In genomic region chr16:48562290-48563080, GRCm38 (mm10) we compare ENCODE assay signal across 14 mouse cellular contexts.
DNase-seq lines count a peak whose midpoint lies in the region; ATAC-seq and TF ChIP-seq lines count a peak whose summit lies in the region.
"Had no signal": no experiment of that assay in that cellular context is flagged by ENCODE, and none has a peak within 500 bp of the region (broad histone marks: within the 10 kb centered on the region; RNA-seq: fewer than 3 reads in every experiment).

No protein-coding gene starts in this region.

- ATAC-seq in midbrain, embryonic 12.5 days (ENCODE audit: low FRiP score, low read depth) = peak; percentile 86

- H3K4me2 ChIP-seq in midbrain, embryonic 12.5 days (replicated peaks) = no peak overlapping the region
- H3K4me2 ChIP-seq: heart, embryonic 12.5 days; limb, embryonic 13.5 days had no signal

- peak overlapping the region; percentile 0; the same call in 1 of the 2 replicates for H3K27ac ChIP-seq in hindbrain, embryonic 10.5 days
- peak overlapping the region; percentile 46 for H3K27ac ChIP-seq in midbrain, embryonic 12.5 days (replicated peaks)
- H3K27ac ChIP-seq in thymus, adult 2 months (ENCODE audit: control insufficient read depth, insufficient read depth, low read length) = no peak overlapping the region
- H3K27ac ChIP-seq: limb, embryonic 13.5 days had no signal

- TF ChIP-seq POLR2A in thymus, adult 2 months (IDR thresholded peaks at IDR 0.05; ENCODE audit: control insufficient read depth, extremely low read depth, insufficient read depth, low read length, poor library complexity) = no peak

- H3K9me3 ChIP-seq in hindbrain, embryonic 10.5 days = no peaks in the 10 kb centered on the region
- H3K9me3 ChIP-seq in midbrain, embryonic 12.5 days = no peaks in the 10 kb centered on the region
- H3K9me3 ChIP-seq: heart, embryonic 12.5 days; limb, embryonic 13.5 days had no signal

- peak; percentile 56 for DNase-seq in ES-CJ7 (ENCODE audit: low read depth, low spot score)
- peak; percentile 75 for DNase-seq in embryo, embryonic 10.5 days (ENCODE audit: low spot score)
- peak; percentile 44 for DNase-seq in hindbrain, embryonic 10.5 days (ENCODE audit: low spot score)
- DNase-seq in thymus, adult 2 months = no peak
- no peak for DNase-seq in lung, postnatal 10 days
- DNase-seq in frontal cortex, postnatal 10 days (ENCODE audit: low spot score in 2 of 2) = no peak
- DNase-seq in heart, postnatal 4 days = no peak
- DNase-seq: cerebellum, postnatal 36 days; gastrocnemius, postnatal 14 days; kidney, postnatal 10 days; lung, adult 18-20 months had no signal

- H3K36me3 ChIP-seq in hindbrain, embryonic 10.5 days = no peaks in the 10 kb centered on the region
- H3K36me3 ChIP-seq in midbrain, embryonic 12.5 days = no peaks in the 10 kb centered on the region
- H3K36me3 ChIP-seq in thymus, adult 2 months (ENCODE audit: control insufficient read depth, insufficient read depth, low read length) = no peaks in the 10 kb centered on the region
- H3K36me3 ChIP-seq: heart, embryonic 12.5 days; limb, embryonic 13.5 days had no signal

- no peak for TF ChIP-seq CTCF in thymus, adult 2 months (IDR thresholded peaks at IDR 0.05; ENCODE audit: borderline replicate concordance, control insufficient read depth, extremely low read depth, insufficient read depth, low read length, poor library complexity)

- peaks cover 17% of the 10 kb centered on the region for H3K4me1 ChIP-seq in hindbrain, embryonic 10.5 days (replicated peaks)
- peaks cover 11% of the 10 kb centered on the region; the same call in 1 of the 2 replicates for H3K4me1 ChIP-seq in midbrain, embryonic 12.5 days
- H3K4me1 ChIP-seq in thymus, adult 2 months (replicated peaks; ENCODE audit: control insufficient read depth, insufficient read depth, low read length) = no peaks in the 10 kb centered on the region
- H3K4me1 ChIP-seq: heart, embryonic 12.5 days; limb, embryonic 13.5 days had no signal

- no peak overlapping the region for H3K9ac ChIP-seq in midbrain, embryonic 12.5 days (replicated peaks)
- H3K9ac ChIP-seq: heart, embryonic 12.5 days; limb, embryonic 13.5 days had no signal

- no peak overlapping the region for H3K4me3 ChIP-seq in hindbrain, embryonic 10.5 days
- no peak overlapping the region for H3K4me3 ChIP-seq in midbrain, embryonic 12.5 days
- no peak overlapping the region for H3K4me3 ChIP-seq in thymus, adult 2 months (ENCODE audit: control insufficient read depth, insufficient read depth, low read length)
- H3K4me3 ChIP-seq: heart, embryonic 12.5 days; limb, embryonic 13.5 days had no signal

- WGBS in hindbrain, embryonic 10.5 days = 20% methylated on average over 11 of the region's 11 CpGs
- WGBS in midbrain, embryonic 12.5 days = 6% methylated on average over 11 of the region's 11 CpGs
- 91% methylated on average over 11 of the region's 11 CpGs for WGBS in thymus, adult 2 months

- H3K27me3 ChIP-seq in hindbrain, embryonic 10.5 days (ENCODE audit: insufficient read depth, poor library complexity, severe bottlenecking) = no peaks in the 10 kb centered on the region
- H3K27me3 ChIP-seq in midbrain, embryonic 12.5 days = peaks cover 16% of the 10 kb centered on the region
- no peaks in the 10 kb centered on the region for H3K27me3 ChIP-seq in thymus, adult 2 months (ENCODE audit: control insufficient read depth, insufficient read depth, low read length)
- H3K27me3 ChIP-seq: heart, embryonic 12.5 days; limb, embryonic 13.5 days had no signal

Comparison
In these comparisons a context has a peak if more than half of its experiments do, and no peak if none do; other contexts are left out.
1. DNase-seq: peak in ES-CJ7 (single experiment), embryo, embryonic 10.5 days (single experiment) and hindbrain, embryonic 10.5 days (single experiment); none in thymus, adult 2 months (single experiment), lung, postnatal 10 days (single experiment), frontal cortex, postnatal 10 days (0 of 2) and heart, postnatal 4 days (single experiment).